Mouse (Mus musculus): ENCODE measurements around the gene Sgms1. TPM values are rescaled to one million over a fixed set of nuclear protein-coding genes. Genes with fewer than 3 reads are reported as not detected.

The Sgms1 gene
- polyA plus RNA-seq, 1 experiment from 2014 or later = 19.1 TPM

GRCm38 (mm10) chr19:32378581-32378980 is 10.9 kb downstream of the Sgms1 start:
- Histone ChIP-seq H3K4me2 (no peak overlapping the region), H3K9me3 (no peaks in the 10 kb centered on the region), H3K4me3 (no peak overlapping the region), H3K4me1 (replicated peaks) (peaks cover 20% of the 10 kb centered on the region), H3K27ac (no peak overlapping the region), H3K27me3 (no peaks in the 10 kb centered on the region), H3K36me3 (no peaks in the 10 kb centered on the region), H3K9ac (no peak overlapping the region)
- no peak for ATAC-seq (ENCODE audit: low FRiP score)
- 71% methylated on average over 3 of the region's 3 CpGs for WGBS

GRCm38 (mm10) chr19:32377701-32378325 is 11.7 kb downstream of the Sgms1 start:
- Histone ChIP-seq H3K9me3 (no peaks in the 10 kb centered on the region), H3K4me2 (no peak overlapping the region), H3K4me1 (replicated peaks) (peaks cover 20% of the 10 kb centered on the region), H3K9ac (no peak overlapping the region), H3K36me3 (no peaks in the 10 kb centered on the region), H3K4me3 (no peak overlapping the region), H3K27me3 (no peaks in the 10 kb centered on the region), H3K27ac (0 out of 2 replicates have a peak overlapping the region, but pooled peaks have one; percentile 48)
- peak; percentile 65 for ATAC-seq (ENCODE audit: low FRiP score)
- 63% methylated on average over 7 of the region's 7 CpGs for WGBS

- Histone ChIP-seq H3K4me3 (no peak overlapping the region), H3K9me3 (no peaks in the 10 kb centered on the region), H3K4me1 (replicated peaks) (peaks cover 20% of the 10 kb centered on the region), H3K27ac (no peak overlapping the region), H3K36me3 (no peaks in the 10 kb centered on the region), H3K9ac (no peak overlapping the region), H3K4me2 (no peak overlapping the region), H3K27me3 (no peaks in the 10 kb centered on the region)
- ATAC-seq (ENCODE audit: low FRiP score) = no peak
- WGBS = 65% methylated on average over 7 of the region's 7 CpGs
Observed at GRCm38 (mm10) chr19:32376886-32377535, 12.5 kb downstream of the Sgms1 start.

- Histone ChIP-seq H3K27ac (no peak overlapping the region), H3K4me2 (no peak overlapping the region), H3K36me3 (no peaks in the 10 kb centered on the region), H3K4me1 (replicated peaks) (peaks cover 13% of the 10 kb centered on the region), H3K27me3 (no peaks in the 10 kb centered on the region), H3K9me3 (no peaks in the 10 kb centered on the region), H3K9ac (no peak overlapping the region), H3K4me3 (no peak overlapping the region)
- ATAC-seq (ENCODE audit: low FRiP score) = no peak
- WGBS = 90% methylated on average over 4 of the region's 4 CpGs
Observed at GRCm38 (mm10) chr19:32376054-32376453, 13.5 kb downstream of the Sgms1 start.

- H3K4me1 ChIP-seq (replicated peaks) = peaks cover 13% of the 10 kb centered on the region
- H3K4me2 ChIP-seq = no peak overlapping the region
- H3K9ac ChIP-seq = no peak overlapping the region
- H3K27ac ChIP-seq = no peak overlapping the region
- ATAC-seq (ENCODE audit: low FRiP score) = no peak
- H3K4me3 ChIP-seq = no peak overlapping the region
- H3K9me3 ChIP-seq = no peaks in the 10 kb centered on the region
- no peaks in the 10 kb centered on the region for H3K36me3 ChIP-seq
- WGBS = 91% methylated on average over 4 of the region's 4 CpGs
- no peaks in the 10 kb centered on the region for H3K27me3 ChIP-seq
Observed at GRCm38 (mm10) chr19:32375473-32375985, 14.0 kb downstream of the Sgms1 start.

- WGBS = 95% methylated on average over 10 of the region's 10 CpGs
- Histone ChIP-seq H3K4me1 (replicated peaks) (peaks cover 13% of the 10 kb centered on the region), H3K9me3 (no peaks in the 10 kb centered on the region), H3K27me3 (no peaks in the 10 kb centered on the region), H3K4me2 (no peak overlapping the region), H3K27ac (no peak overlapping the region), H3K9ac (no peak overlapping the region), H3K4me3 (no peak overlapping the region), H3K36me3 (no peaks in the 10 kb centered on the region)
- no peak for ATAC-seq (ENCODE audit: low FRiP score)
Observed at GRCm38 (mm10) chr19:32374751-32375150, 14.8 kb downstream of the Sgms1 start.

- Histone ChIP-seq H3K36me3 (no peaks in the 10 kb centered on the region), H3K9ac (no peak overlapping the region), H3K27ac (no peak overlapping the region), H3K9me3 (no peaks in the 10 kb centered on the region), H3K4me2 (no peak overlapping the region), H3K27me3 (no peaks in the 10 kb centered on the region), H3K4me1 (replicated peaks) (peaks cover 13% of the 10 kb centered on the region), H3K4me3 (no peak overlapping the region)
- WGBS = 82% methylated on average over 16 of the region's 16 CpGs
- no peak for ATAC-seq (ENCODE audit: low FRiP score)
Observed at GRCm38 (mm10) chr19:32373865-32374655, 15.5 kb downstream of the Sgms1 start.

- ATAC-seq (ENCODE audit: low FRiP score) = no peak
- 92% methylated on average over 4 of the region's 4 CpGs for WGBS
- Histone ChIP-seq H3K4me1 (replicated peaks) (no peaks in the 10 kb centered on the region), H3K9me3 (no peaks in the 10 kb centered on the region), H3K9ac (no peak overlapping the region), H3K4me2 (no peak overlapping the region), H3K27ac (no peak overlapping the region), H3K27me3 (no peaks in the 10 kb centered on the region), H3K4me3 (no peak overlapping the region), H3K36me3 (no peaks in the 10 kb centered on the region)
Observed at GRCm38 (mm10) chr19:32372373-32372772, 17.1 kb downstream of the Sgms1 start.

- H3K27ac ChIP-seq = no peak overlapping the region
- 0 out of 2 replicates have a peak, but pooled peaks cover 3% of the 10 kb centered on the region for H3K4me1 ChIP-seq (replicated peaks)
- no peaks in the 10 kb centered on the region for H3K9me3 ChIP-seq
- H3K4me2 ChIP-seq = no peak overlapping the region
- no peaks in the 10 kb centered on the region for H3K27me3 ChIP-seq
- ATAC-seq (ENCODE audit: low FRiP score) = no peak
- 92% methylated on average over 8 of the region's 8 CpGs for WGBS
- no peaks in the 10 kb centered on the region for H3K36me3 ChIP-seq
- no peak overlapping the region for H3K4me3 ChIP-seq
- H3K9ac ChIP-seq = no peak overlapping the region
Observed at GRCm38 (mm10) chr19:32367333-32367732, 22.2 kb downstream of the Sgms1 start.

GRCm38 (mm10) chr19:32366406-32366805 is 23.1 kb downstream of the Sgms1 start:
- no peak overlapping the region for H3K4me3 ChIP-seq
- H3K9ac ChIP-seq = no peak overlapping the region
- WGBS = 84% methylated on average over 9 of the region's 9 CpGs
- no peak overlapping the region for H3K27ac ChIP-seq
- H3K4me2 ChIP-seq = no peak overlapping the region
- H3K9me3 ChIP-seq = no peaks in the 10 kb centered on the region
- H3K4me1 ChIP-seq (replicated peaks) = 0 out of 2 replicates have a peak, but pooled peaks cover 3% of the 10 kb centered on the region
- no peak for ATAC-seq (ENCODE audit: low FRiP score)
- no peaks in the 10 kb centered on the region for H3K27me3 ChIP-seq
- H3K36me3 ChIP-seq = no peaks in the 10 kb centered on the region

GRCm38 (mm10) chr19:32365111-32365510 is 24.4 kb downstream of the Sgms1 start:
- Histone ChIP-seq H3K9me3 (no peaks in the 10 kb centered on the region), H3K4me2 (no peak overlapping the region), H3K27me3 (no peaks in the 10 kb centered on the region), H3K9ac (no peak overlapping the region), H3K4me1 (replicated peaks) (0 out of 2 replicates have a peak, but pooled peaks cover 3% of the 10 kb centered on the region), H3K4me3 (no peak overlapping the region), H3K27ac (no peak overlapping the region), H3K36me3 (no peaks in the 10 kb centered on the region)
- no peak for ATAC-seq (ENCODE audit: low FRiP score)
- WGBS = 89% methylated on average over 6 of the region's 6 CpGs

GRCm38 (mm10) chr19:32363587-32363986 is 25.9 kb downstream of the Sgms1 start:
- H3K9me3 ChIP-seq = no peaks in the 10 kb centered on the region
- H3K27me3 ChIP-seq = no peaks in the 10 kb centered on the region
- 93% methylated on average over 4 of the region's 4 CpGs for WGBS
- no peak overlapping the region for H3K9ac ChIP-seq
- no peak overlapping the region for H3K4me3 ChIP-seq
- no peak overlapping the region for H3K4me2 ChIP-seq
- no peaks in the 10 kb centered on the region for H3K36me3 ChIP-seq
- H3K27ac ChIP-seq = no peak overlapping the region
- peaks cover 8% of the 10 kb centered on the region; the same call in 1 of the 2 replicates for H3K4me1 ChIP-seq (replicated peaks)
- ATAC-seq (ENCODE audit: low FRiP score) = no peak

Measured in hindbrain, embryonic 13.5 days (tissue).